Mouse (Mus musculus) kidney, postnatal 14 days (tissue): ENCODE measurements around the gene Srgn.
"Not testable (repeated sequence)": the region's sequence is repeated elsewhere in the genome, so short reads cannot be mapped to it uniquely, and the experiment has no call there.

Experiments used
- DNase-seq: peaks from one replicate; pipeline ENCODE4 v3.0.0; 2022; ENCODE audit warnings: mixed read lengths

Srgn gene

DNA sequence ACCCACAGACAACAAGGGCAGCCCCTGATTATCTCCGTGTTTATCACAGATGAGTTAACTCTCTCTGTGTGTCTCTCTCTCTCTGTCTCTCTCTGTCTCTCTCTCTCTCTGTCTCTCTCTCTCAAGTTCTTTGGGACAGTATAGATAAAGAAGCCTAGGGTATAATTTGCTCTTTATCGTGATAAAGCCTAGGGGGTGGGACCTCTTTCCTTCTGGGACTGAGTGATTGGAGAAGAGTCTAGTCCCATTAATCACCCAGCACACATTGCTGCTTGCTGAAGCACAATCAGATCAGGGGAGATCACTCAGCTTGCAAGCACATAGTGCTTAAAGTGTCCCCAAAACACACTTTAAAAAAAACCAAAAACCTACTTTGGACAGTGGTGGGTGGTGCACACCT lies 6.3 kb downstream of the Srgn start:
- DNase-seq = no peak

- DNase-seq = no peak
Measured at GRCm38 (mm10) chr10:62517511-62517910, 9.7 kb downstream of the Srgn start.

GRCm38 (mm10) chr10:62512855-62513254 lies 14.4 kb downstream of the Srgn start:
- DNase-seq = no peak

DNA sequence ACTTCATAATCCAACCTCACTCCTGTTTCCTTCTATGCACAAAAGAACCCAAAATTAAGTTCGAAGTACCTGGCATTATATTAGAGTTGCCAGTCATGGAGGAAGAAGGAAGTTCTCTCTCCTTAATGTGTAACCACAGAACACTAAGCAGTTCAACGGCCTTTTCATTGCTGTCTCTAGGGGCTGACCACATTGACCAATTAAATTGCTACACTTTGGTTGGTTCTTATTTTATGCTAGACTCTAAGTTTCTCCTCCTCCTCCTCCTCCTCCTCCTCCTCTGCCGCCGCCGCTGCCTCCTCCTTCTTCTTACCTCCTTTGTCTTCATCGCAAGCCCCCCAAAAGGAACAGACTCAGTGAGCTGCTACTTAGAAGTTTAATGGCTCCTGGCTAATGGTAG lies 15.7 kb downstream of the Srgn start:
- DNase-seq = no peak

DNA sequence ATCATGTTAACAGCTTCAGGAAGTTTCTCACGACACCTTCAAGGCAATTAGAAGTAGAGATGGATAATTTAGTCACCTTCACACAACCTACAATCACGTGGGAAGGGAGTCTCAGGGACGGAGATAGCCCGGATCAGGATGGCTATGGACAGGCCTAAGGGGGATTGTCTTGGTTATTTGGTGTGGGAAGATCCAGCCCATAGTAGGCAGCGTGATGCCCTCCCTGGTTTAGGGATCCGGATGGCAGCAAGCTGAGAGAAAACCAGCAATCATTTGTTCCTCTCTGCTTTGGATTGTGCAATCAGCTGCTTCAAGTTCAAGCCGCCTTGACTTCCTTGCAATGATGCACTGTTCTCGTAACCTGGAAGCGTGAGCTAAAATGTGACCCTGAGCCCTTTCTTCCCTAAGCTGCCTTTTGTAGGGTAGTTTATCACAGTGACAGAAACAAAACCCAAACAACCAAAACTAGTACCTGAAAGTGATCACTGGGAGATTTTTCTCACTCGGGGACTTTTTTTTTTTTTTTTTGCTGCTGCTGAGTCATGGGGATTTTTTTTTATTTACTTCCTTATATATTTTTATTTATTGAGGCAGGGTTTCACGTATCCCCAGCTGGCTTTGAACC lies 18.1 kb downstream of the Srgn start:
- DNase-seq = no peak

DNA sequence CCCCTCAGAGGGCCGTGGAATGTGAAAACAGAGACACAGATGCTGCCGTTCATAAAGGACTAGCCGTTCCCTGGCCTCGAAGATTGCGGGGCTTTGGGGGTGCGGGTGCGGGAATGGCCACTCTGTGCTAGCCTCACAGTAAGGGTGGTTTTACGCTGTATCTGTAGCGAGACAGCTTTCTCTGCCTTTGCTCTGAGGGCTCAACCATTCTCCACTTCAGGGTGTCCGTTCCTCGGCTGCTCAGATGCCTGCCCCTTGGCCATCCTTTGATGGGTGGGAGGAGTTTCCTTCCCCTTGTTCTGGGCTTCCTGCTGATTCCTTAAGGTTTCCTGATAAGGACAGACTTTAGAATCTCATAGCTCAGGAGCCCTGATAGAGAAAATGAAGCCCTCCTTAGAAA lies 18.8 kb downstream of the Srgn start:
- DNase-seq = peak; percentile 64

GRCm38 (mm10) chr10:62507591-62508308 lies 19.5 kb downstream of the Srgn start:
- DNase-seq = peak; percentile 73

DNA sequence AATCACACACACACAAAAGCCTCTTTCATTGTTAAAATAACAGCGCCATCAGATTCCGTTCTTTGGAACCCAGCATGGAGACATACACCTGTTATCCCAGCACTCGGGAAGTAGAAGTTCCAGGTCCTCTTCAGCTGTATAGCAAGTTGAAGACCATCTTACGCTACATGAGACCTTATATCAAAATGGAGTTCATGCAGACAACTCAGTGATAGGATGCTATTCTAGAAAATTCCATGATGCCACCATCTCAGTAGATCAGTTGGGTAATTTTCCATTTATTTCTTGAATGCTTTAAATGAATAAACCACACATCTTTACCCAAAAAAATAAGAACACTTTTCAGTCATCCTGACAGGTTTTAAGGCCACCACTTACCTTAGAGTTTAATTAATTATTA lies 20.2 kb downstream of the Srgn start:
- DNase-seq = no peak

DNA sequence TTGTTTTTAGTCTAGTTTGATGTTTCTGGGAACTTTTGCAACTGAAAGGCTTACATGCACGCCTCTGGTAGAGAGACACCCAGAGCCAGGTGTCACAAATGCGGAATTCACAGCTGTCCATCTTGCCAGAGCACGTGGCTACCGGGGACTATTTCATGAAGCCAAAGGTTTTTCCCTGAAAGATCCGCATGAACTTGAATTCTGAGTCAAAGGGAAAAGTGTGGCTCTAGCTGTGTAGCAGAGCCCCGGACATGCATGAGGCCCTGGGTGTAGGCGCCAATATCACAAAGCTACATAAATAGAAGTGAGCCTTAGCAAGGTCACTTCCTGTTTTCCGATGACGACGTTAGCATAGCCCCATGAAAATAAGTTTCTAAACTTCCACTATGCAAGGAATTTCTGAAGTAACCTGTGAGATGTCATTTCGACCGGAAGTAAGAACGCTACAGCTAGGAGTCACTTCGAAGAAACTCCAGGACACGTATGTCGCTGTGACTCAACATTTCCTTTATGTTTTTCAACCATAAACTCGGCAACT lies 21.2 kb downstream of the Srgn start:
- DNase-seq = no peak

DNA sequence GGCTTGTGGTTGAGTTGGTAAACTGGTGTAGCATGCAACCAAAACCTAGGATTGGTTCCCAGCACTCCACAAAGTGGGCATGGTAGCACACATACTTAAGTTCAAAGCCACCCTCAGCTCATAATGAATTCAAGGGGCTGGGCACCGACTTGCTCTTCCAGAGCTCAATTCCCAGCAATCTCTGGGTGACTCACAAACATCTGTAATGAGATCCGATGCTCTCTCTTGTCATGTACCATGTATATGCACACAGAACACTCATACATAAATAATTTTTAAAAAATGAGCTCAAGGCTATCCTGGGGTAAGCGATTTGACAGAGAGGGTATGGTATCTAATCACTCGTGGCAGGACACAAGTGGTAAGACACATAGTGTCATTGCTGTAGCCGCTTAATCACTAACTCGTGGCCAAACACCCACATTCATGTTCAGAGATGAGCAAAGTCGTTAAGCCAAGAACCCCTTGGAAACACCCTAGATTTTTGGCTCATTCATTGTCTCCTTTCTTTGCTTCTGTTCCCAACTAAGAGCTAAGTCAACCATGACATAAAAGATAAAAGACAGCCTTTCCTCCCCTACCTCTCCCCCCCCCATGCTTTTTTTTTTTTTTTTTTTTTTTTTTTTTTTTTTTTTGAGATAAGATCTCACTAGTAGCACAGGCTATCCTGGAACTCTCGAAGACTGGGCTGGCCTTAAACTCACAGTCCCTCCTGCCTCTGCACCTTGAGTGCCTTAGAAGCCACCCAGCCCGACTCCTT lies 21.8 kb downstream of the Srgn start:
- DNase-seq = no peak

DNA sequence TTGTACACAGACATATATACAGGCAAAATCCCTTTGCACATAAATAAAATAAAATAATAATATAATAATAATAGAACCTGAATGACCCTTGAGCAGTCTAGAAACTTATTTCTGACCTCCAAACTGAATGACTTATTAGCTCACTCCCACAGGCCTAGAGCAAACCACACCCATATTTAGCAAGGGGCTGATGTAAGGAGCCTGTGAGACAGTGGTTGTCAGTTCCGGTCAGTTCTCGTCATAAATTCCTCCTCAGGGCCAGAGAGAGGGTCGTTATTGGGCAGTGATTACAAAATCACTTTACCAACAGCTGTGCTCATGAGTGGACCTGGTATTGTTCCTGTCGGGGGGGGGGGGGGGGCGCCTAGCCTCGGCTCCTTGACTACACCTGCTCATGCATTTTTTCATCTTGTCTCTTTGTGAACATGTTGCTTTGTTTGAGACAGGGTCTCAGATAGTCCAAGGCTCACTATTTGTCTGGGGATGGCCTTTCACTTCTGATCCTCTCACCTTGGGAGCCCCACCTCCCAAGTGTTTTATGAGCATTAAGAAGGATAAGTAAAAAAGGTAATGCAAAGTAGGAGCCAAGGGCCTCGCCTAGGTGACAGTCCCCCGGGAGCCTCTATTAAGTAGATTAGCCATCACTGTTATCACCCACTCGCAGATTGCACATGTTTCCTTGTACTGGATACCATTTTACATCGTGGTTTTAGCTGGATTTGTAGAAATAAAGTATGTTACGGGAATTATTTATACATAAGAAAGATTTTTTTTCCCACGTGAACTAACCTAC lies 23.2 kb downstream of the Srgn start:
- no peak for DNase-seq

GRCm38 (mm10) chr10:62503353-62503752 lies 23.9 kb downstream of the Srgn start:
- DNase-seq = peak; percentile 27

- DNase-seq = no peak
Measured at GRCm38 (mm10) chr10:62501951-62502350, 25.3 kb downstream of the Srgn start.

GRCm38 (mm10) chr10:62500916-62501615 lies 26.2 kb downstream of the Srgn start:
- DNase-seq = no peak

GRCm38 (mm10) chr10:62500088-62500915 lies 26.9 kb downstream of the Srgn start:
- DNase-seq = peak; percentile 67

- not testable (repeated sequence) for DNase-seq
Measured at GRCm38 (mm10) chr10:62491681-62492080, 35.6 kb downstream of the Srgn start.

DNA sequence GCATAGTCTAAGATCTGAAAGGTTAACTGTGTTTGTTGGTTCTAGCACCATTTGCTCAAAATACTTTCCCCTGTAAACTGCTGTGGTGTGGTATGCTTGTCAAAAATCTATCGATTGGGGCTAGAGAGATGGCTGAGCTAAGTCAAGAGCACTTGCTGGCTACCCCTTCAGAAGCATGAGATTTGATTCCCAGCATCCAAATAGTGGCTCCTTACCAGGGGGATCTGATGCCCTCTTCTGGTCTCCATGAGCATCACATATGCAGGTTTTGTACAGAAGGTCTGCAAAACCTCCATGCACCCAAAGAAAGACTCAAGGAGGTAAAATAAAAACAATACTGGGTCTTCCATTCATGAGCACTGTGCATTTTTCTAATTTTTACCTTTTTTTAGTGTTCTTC lies 39.0 kb downstream of the Srgn start:
- peak; percentile 63 for DNase-seq

DNA sequence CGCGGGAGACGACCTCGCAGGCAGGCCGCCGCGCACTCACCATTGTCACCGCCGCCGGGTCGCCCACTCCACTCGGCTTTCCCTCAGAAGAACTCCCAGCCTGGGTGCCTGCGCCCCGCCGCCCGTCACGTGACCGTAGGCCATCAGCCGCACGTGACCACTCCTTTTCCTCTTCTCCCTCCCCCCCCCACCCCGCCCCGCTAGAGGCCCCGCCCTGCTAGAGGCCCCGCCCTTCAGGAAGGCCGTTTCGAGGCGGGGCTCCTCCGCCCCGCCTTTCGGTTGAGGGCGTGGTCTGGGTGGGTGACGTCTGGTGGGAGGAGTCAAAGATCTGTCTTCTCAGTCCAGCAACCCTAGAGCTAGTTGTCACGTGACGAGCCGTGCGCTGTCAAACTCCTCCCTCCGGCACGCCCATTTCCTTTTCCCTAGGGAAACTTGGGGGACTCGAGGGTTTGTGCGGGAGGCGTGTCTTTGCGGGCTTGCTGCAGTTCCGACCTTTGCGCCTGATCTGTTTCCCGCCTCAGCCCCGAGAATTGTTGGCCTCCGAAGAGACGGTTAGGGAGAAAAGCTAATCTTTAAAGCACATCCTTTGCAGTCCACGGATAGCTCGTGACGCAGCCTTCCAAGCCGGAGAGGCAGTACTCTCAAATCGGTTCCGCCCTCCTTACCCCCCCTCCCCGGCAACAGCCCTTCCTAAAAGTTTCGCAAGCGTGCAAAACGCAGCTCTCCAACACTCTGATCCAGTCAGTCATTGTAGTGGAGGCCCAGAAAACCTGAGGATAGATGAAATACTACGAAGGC lies 40.4 kb downstream of the Srgn start, which contains the start of gene Vps26a:
Gene Vps26a (minus strand): TSS at position 188 of the 798 bp plus-strand sequence.
- DNase-seq = peak; percentile 99

DNA sequence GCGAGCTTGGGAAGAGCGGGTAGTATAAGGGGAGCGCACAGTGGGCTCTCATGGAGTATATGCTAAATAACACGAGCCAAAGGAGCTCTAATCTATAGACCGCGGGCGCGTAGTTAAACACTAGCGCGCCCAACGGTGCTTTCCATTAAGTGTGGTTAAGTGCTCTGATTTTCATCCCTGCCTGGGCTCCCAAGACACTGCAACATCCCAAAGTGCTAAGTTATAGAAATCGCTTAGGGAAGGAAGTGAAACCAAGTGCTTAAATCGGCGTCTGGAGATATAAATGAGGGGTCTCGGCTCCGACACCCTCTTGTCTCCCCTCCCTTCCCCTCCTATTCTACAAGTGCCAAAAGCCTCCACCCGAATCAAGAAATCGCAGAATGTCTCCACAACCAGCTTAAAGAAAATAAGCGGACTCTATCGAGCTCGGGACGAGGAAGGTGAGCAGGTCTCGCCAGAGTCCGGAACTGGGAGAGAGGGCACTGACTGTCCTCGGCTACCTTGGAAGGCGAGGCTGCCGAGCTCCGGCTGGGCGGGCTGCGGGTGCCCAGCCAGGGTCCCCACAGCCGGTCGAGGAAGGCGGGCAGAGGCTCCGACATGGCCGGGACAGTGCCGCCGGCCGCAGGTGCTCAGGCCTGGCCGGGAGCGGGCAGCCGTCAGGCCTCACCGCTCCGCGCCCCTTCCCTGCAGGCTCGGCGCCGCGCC lies 41.2 kb downstream of the Srgn start:
- no peak for DNase-seq
